Mouse (Mus musculus) midbrain, embryonic 11.5 days (tissue): ENCODE measurements around the gene Kcnh7. TPM values are rescaled to one million over a fixed set of nuclear protein-coding genes. Genes with fewer than 3 reads are reported as not detected.

Experiments
- ATAC-seq: fragments of 200-750 bp; cut with Nextera tagmentation; 2 replicates; pipeline ENCODE4 v1.8.0; 2017; ENCODE audit warnings: moderate TSS enrichment, moderate library complexity; ENCODE audit not compliant: low FRiP score
- DNase-seq: peaks from one replicate; pipeline ENCODE4 v3.0.0; 2015; ENCODE audit warnings: low spot score; ENCODE audit errors: missing footprints
- H3K27ac ChIP-seq: fragments of 300-500 bp; sonication (generic); 2 replicates; pipeline ENCODE4 v1.5.1; 2014; ENCODE audit warnings: low read depth, low read length
- H3K27me3 ChIP-seq: fragments of 300-500 bp; sonication (generic); 2 replicates; pipeline ENCODE4 v1.6.1; 2014; ENCODE audit warnings: mild to moderate bottlenecking, low read length, moderate library complexity, mixed read lengths; ENCODE audit not compliant: control insufficient read depth, insufficient read depth
- H3K36me3 ChIP-seq: fragments of 300-500 bp; sonication (generic); 2 replicates; pipeline ENCODE4 v1.6.1; 2014; ENCODE audit warnings: mild to moderate bottlenecking, low read length, moderate library complexity, mixed read lengths; ENCODE audit not compliant: control insufficient read depth, insufficient read depth
- H3K4me1 ChIP-seq: fragments of 300-500 bp; sonication (generic); 2 replicates; pipeline ENCODE4 v1.6.1; 2014; ENCODE audit warnings: low read length; ENCODE audit not compliant: control insufficient read depth, insufficient read depth
- H3K4me2 ChIP-seq: fragments of 300-500 bp; sonication (generic); 2 replicates; pipeline ENCODE4 v1.6.1; 2014; ENCODE audit warnings: mild to moderate bottlenecking, moderate library complexity
- H3K4me3 ChIP-seq: fragments of 300-500 bp; sonication (generic); 2 replicates; pipeline ENCODE4 v1.5.1; 2014; ENCODE audit warnings: low read depth, low read length
- H3K9ac ChIP-seq: fragments of 300-500 bp; sonication (generic); 2 replicates; pipeline ENCODE4 v1.6.1; 2014; ENCODE audit warnings: low read length
- H3K9me3 ChIP-seq: fragments of 300-500 bp; sonication (generic); 2 replicates; pipeline ENCODE4 v1.6.1; 2016; ENCODE audit warnings: low read length; ENCODE audit not compliant: control insufficient read depth
- WGBS: fragments of 180-500 bp; shearing (Covaris S2); extraction: QIAGEN DNeasy Blood & Tissue Kit; methylation state at CpG from one replicate; pipeline ENCODE4 v1.1.7; 2014; 5-methylcytosine and 5-hydroxymethylcytosine counted together
- polyA plus RNA-seq: library from polyadenylated mRNA; unstranded; fragments of >200 nt; fragmentation: Nextera tagmentation; extraction: Ambion mirVana; gene quantifications from 2 replicates; pipeline ENCODE4 v1.2.1, GENCODE M21; 2014

Kcnh7 gene
- polyA plus RNA-seq, 1 experiment from 2014 or later: 0.92 TPM

- H3K9me3 ChIP-seq: no peaks in the 10 kb centered on the region
- no peak overlapping the region for H3K9ac ChIP-seq
- WGBS: 59% methylated on average over 1 of the region's 1 CpGs
- H3K36me3 ChIP-seq: no peaks in the 10 kb centered on the region
- no peak overlapping the region for H3K27ac ChIP-seq
- H3K27me3 ChIP-seq: no peaks in the 10 kb centered on the region
- H3K4me3 ChIP-seq: no peak overlapping the region
- H3K4me1 ChIP-seq: no peaks in the 10 kb centered on the region
- ATAC-seq (no peak), DNase-seq (no peak)
- H3K4me2 ChIP-seq: no peak overlapping the region
Observed at GRCm38 (mm10) chr2:62656072-62656471, 528.0 kb downstream of the Kcnh7 start.

- Histone ChIP-seq H3K9me3 (no peaks in the 10 kb centered on the region), H3K27ac (no peak overlapping the region), H3K4me3 (no peak overlapping the region), H3K4me2 (no peak overlapping the region), H3K4me1 (no peaks in the 10 kb centered on the region), H3K36me3 (no peaks in the 10 kb centered on the region), H3K27me3 (no peaks in the 10 kb centered on the region), H3K9ac (no peak overlapping the region)
- WGBS: 53% methylated on average over 7 of the region's 7 CpGs
- peak; percentile 85 for ATAC-seq
- DNase-seq: peak; percentile 89
Observed at GRCm38 (mm10) chr2:62654519-62655338, 529.4 kb downstream of the Kcnh7 start.

GRCm38 (mm10) chr2:62652466-62652865, 531.6 kb downstream of the Kcnh7 start:
- H3K9me3 ChIP-seq: no peaks in the 10 kb centered on the region
- WGBS: 86% methylated on average over 4 of the region's 4 CpGs
- H3K4me1 ChIP-seq: no peaks in the 10 kb centered on the region
- no peak for ATAC-seq
- H3K27me3 ChIP-seq: no peaks in the 10 kb centered on the region
- no peaks in the 10 kb centered on the region for H3K36me3 ChIP-seq
- no peak overlapping the region for H3K4me3 ChIP-seq
- no peak overlapping the region for H3K9ac ChIP-seq
- no peak overlapping the region for H3K27ac ChIP-seq
- DNase-seq: no peak
- H3K4me2 ChIP-seq: no peak overlapping the region

- ATAC-seq: no peak
- 81% methylated on average over 4 of the region's 4 CpGs for WGBS
Observed at GRCm38 (mm10) chr2:62651890-62652289, 532.2 kb downstream of the Kcnh7 start.

GRCm38 (mm10) chr2:62646671-62647289, 537.3 kb downstream of the Kcnh7 start:
- ATAC-seq: peak; percentile 20; the same call in 1 of the 2 replicates
- Histone ChIP-seq H3K9me3 (no peaks in the 10 kb centered on the region), H3K36me3 (no peaks in the 10 kb centered on the region), H3K27ac (no peak overlapping the region), H3K27me3 (peaks cover 4% of the 10 kb centered on the region; the same call in 1 of the 2 replicates), H3K9ac (peak overlapping the region; percentile 50; the same call in 1 of the 2 replicates), H3K4me1 (peaks cover 2% of the 10 kb centered on the region), H3K4me2 (peak overlapping the region; percentile 65), H3K4me3 (peak overlapping the region; percentile 49)
- DNase-seq: no peak
- 19% methylated on average over 6 of the region's 6 CpGs for WGBS

More at GRCm38 (mm10) chr2:62651890-62652289, 532.2 kb downstream of the Kcnh7 start:
- Histone ChIP-seq H3K9me3 (no peaks in the 10 kb centered on the region), H3K27me3 (no peaks in the 10 kb centered on the region), H3K27ac (no peak overlapping the region), H3K4me3 (no peak overlapping the region), H3K36me3 (no peaks in the 10 kb centered on the region), H3K9ac (no peak overlapping the region), H3K4me2 (no peak overlapping the region), H3K4me1 (no peaks in the 10 kb centered on the region; the same call in 1 of the 2 replicates)
- no peak for DNase-seq

GRCm38 (mm10) chr2:62646014-62646645, 538.0 kb downstream of the Kcnh7 start, which contains the start of gene Ifih1:
Gene Ifih1 (minus strand): TSS chr2:62646255.
- WGBS: under 1% methylated on average over 30 of the region's 30 CpGs
- Histone ChIP-seq H3K27me3 (peaks cover 4% of the 10 kb centered on the region; the same call in 1 of the 2 replicates), H3K9ac (peak within 1 kb of the TSS; percentile 50), H3K27ac (no peak within 1 kb of the TSS), H3K4me2 (peak within 1 kb of the TSS; percentile 65), H3K9me3 (no peaks in the 10 kb centered on the region), H3K36me3 (no peaks in the 10 kb centered on the region), H3K4me1 (peaks cover 2% of the 10 kb centered on the region), H3K4me3 (peak within 1 kb of the TSS; percentile 49)
- DNase-seq (peak; percentile 96), ATAC-seq (peak; percentile 92)

- 43% methylated on average over 12 of the region's 12 CpGs for WGBS
- H3K27ac ChIP-seq: no peak overlapping the region
Observed at GRCm38 (mm10) chr2:62645475-62645874, 538.6 kb downstream of the Kcnh7 start.

GRCm38 (mm10) chr2:62644891-62645290, 539.2 kb downstream of the Kcnh7 start:
- peaks cover 4% of the 10 kb centered on the region; the same call in 1 of the 2 replicates for H3K27me3 ChIP-seq
- H3K4me1 ChIP-seq: peaks cover 2% of the 10 kb centered on the region
- no peaks in the 10 kb centered on the region for H3K36me3 ChIP-seq
- no peaks in the 10 kb centered on the region for H3K9me3 ChIP-seq
- H3K27ac ChIP-seq: no peak overlapping the region
- DNase-seq: no peak
- no peak overlapping the region for H3K4me3 ChIP-seq
- ATAC-seq: no peak
- H3K4me2 ChIP-seq: no peak overlapping the region
- WGBS: 94% methylated on average over 5 of the region's 5 CpGs
- no peak overlapping the region for H3K9ac ChIP-seq

More at GRCm38 (mm10) chr2:62645475-62645874, 538.6 kb downstream of the Kcnh7 start:
- Histone ChIP-seq H3K36me3 (no peaks in the 10 kb centered on the region), H3K4me2 (peak overlapping the region; percentile 65), H3K4me1 (peaks cover 2% of the 10 kb centered on the region), H3K9ac (peak overlapping the region; percentile 50), H3K27me3 (peaks cover 4% of the 10 kb centered on the region; the same call in 1 of the 2 replicates), H3K4me3 (peak overlapping the region; percentile 49), H3K9me3 (no peaks in the 10 kb centered on the region)
- ATAC-seq: peak; percentile 40
- no peak for DNase-seq
